Mouse (Mus musculus) cortical plate, adult 2 months (tissue): ENCODE data around the gene Hjurp. TPM values are rescaled to one million over a fixed set of nuclear protein-coding genes. Genes with fewer than 3 reads are reported as not detected.

Experiments
- H3K27ac ChIP-seq: fragments of 200-500 bp; 2 replicates; pipeline ENCODE4 v1.5.1; 2012; ENCODE audit warnings: low read length, control low read depth, inconsistent platforms; ENCODE audit not compliant: insufficient read depth
- H3K4me1 ChIP-seq: fragments of 200-500 bp; 2 replicates; pipeline ENCODE4 v1.6.1; 2011; ENCODE audit warnings: low read length; ENCODE audit not compliant: control insufficient read depth, insufficient read depth
- H3K4me3 ChIP-seq: fragments of 200-500 bp; 2 replicates; pipeline ENCODE4 v1.5.1; 2011; ENCODE audit warnings: mild to moderate bottlenecking, low read length, control low read depth; ENCODE audit not compliant: insufficient read depth
- CTCF ChIP-seq: fragments of 200-500 bp; IDR thresholded peaks from 2 replicates; pipeline ENCODE4 v1.5.1; 2011; ENCODE audit warnings: mild to moderate bottlenecking, control low read depth, low read length; ENCODE audit not compliant: insufficient read depth; ENCODE audit errors: extremely low read depth
- POLR2A ChIP-seq: fragments of 200-500 bp; IDR thresholded peaks from 2 replicates; pipeline ENCODE4 v1.6.1; 2011; ENCODE audit warnings: mild to moderate bottlenecking, low read length, control low read depth; ENCODE audit not compliant: insufficient read depth; ENCODE audit errors: extremely low read depth
- polyA plus RNA-seq: library from polyadenylated mRNA; depleted of rRNA; stranded (reverse); fragments of >200 nt; gene quantifications from 2 replicates; pipeline ENCODE4 v1.2.3, GENCODE M21; 2012

Gene Hjurp
- polyA plus RNA-seq, 1 experiment: 60.9 TPM

- Histone ChIP-seq H3K4me3 (no peak overlapping the region), H3K4me1 (no peaks in the 10 kb centered on the region), H3K27ac (no peak overlapping the region)
- TF ChIP-seq POLR2A (no peak), CTCF (no peak)
Measured at GRCm38 (mm10) chr1:88222216-88222615, 55.2 kb downstream of the Hjurp start.

GRCm38 (mm10) chr1:88220336-88220735, 57.1 kb downstream of the Hjurp start:
- no peak overlapping the region for H3K4me3 ChIP-seq
- no peak overlapping the region for H3K27ac ChIP-seq
- no peak for TF ChIP-seq CTCF
- H3K4me1 ChIP-seq: no peaks in the 10 kb centered on the region

- no peaks in the 10 kb centered on the region for H3K4me1 ChIP-seq
- no peak overlapping the region for H3K27ac ChIP-seq
- no peak overlapping the region for H3K4me3 ChIP-seq
- TF ChIP-seq CTCF (no peak), POLR2A (no peak)
Measured at GRCm38 (mm10) chr1:88219054-88219453, 58.4 kb downstream of the Hjurp start.

- TF ChIP-seq CTCF (no peak), POLR2A (no peak)
Measured at GRCm38 (mm10) chr1:88218591-88218990, 58.8 kb downstream of the Hjurp start.

GRCm38 (mm10) chr1:88218051-88218450, 59.4 kb downstream of the Hjurp start:
- Histone ChIP-seq H3K27ac (no peak overlapping the region), H3K4me1 (no peaks in the 10 kb centered on the region), H3K4me3 (no peak overlapping the region)
- TF ChIP-seq POLR2A (no peak), CTCF (no peak)

More at GRCm38 (mm10) chr1:88218591-88218990, 58.8 kb downstream of the Hjurp start:
- Histone ChIP-seq H3K4me3 (no peak overlapping the region), H3K4me1 (no peaks in the 10 kb centered on the region), H3K27ac (no peak overlapping the region)

- no peak for TF ChIP-seq POLR2A
- TF ChIP-seq CTCF: no peak
- no peak overlapping the region for H3K27ac ChIP-seq
Measured at GRCm38 (mm10) chr1:88217576-88217975, 59.9 kb downstream of the Hjurp start.

GRCm38 (mm10) chr1:88217144-88217543, 60.3 kb downstream of the Hjurp start:
- Histone ChIP-seq H3K4me1 (no peaks in the 10 kb centered on the region), H3K27ac (no peak overlapping the region), H3K4me3 (no peak overlapping the region)
- TF ChIP-seq POLR2A: no peak
- no peak for TF ChIP-seq CTCF

More at GRCm38 (mm10) chr1:88217576-88217975, 59.9 kb downstream of the Hjurp start:
- H3K4me1 ChIP-seq: no peaks in the 10 kb centered on the region
- H3K4me3 ChIP-seq: no peak overlapping the region

GRCm38 (mm10) chr1:88216551-88216950, 60.9 kb downstream of the Hjurp start:
- TF ChIP-seq POLR2A (no peak), CTCF (no peak)
- no peak overlapping the region for H3K4me3 ChIP-seq
- no peak overlapping the region for H3K27ac ChIP-seq
- no peaks in the 10 kb centered on the region for H3K4me1 ChIP-seq

- Histone ChIP-seq H3K27ac (no peak overlapping the region), H3K4me1 (no peaks in the 10 kb centered on the region), H3K4me3 (no peak overlapping the region)
- no peak for TF ChIP-seq POLR2A
- TF ChIP-seq CTCF: no peak
Measured at GRCm38 (mm10) chr1:88215466-88216380, 61.7 kb downstream of the Hjurp start.

GRCm38 (mm10) chr1:88214462-88214952, 62.9 kb downstream of the Hjurp start:
- TF ChIP-seq POLR2A: no peak
- TF ChIP-seq CTCF: no peak
- Histone ChIP-seq H3K4me3 (no peak overlapping the region), H3K27ac (no peak overlapping the region), H3K4me1 (no peaks in the 10 kb centered on the region)
